Mouse (Mus musculus): Measurements from ENCODE around the gene Cul1.

DNA sequence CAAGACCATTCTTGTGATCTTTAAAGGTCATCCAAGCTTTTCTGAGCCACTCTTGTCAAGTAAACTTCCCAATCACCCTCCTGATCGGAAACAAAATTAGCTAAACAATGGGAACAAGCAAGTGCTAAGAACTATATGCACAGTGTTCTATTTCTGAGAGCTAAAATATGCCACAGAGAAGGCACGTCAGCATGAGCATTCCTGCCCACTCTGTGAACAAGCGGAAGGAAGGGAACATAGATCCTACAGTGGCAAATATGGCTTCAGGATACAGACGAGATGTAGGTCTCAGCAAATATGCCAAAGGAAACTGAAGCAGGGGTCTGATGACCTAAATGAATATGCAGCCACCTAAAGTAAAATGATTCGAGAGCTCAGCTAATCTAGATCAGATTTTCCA lies 82.1 kb downstream of the Cul1 start:
- TF ChIP-seq CTCF (IDR thresholded peaks at IDR 0.05; ENCODE audit: low read depth) (no peak), EP300 (IDR thresholded peaks at IDR 0.05; ENCODE audit: low read depth) (no peak)
